Mouse (Mus musculus) forebrain, embryonic 10.5 days (tissue): Measurements from ENCODE around the gene Gm13287. TPM values are rescaled to one million over a fixed set of nuclear protein-coding genes. Genes with fewer than 3 reads are reported as not detected.
A peak's percentile ranks its signal among the peaks of the same experiment; 100 is the strongest.
"Not testable (repeated sequence)": the region's sequence is repeated elsewhere in the genome, so short reads cannot be mapped to it uniquely, and the experiment has no call there.

Experiments
- DNase-seq: peaks from one replicate; pipeline ENCODE4 v3.0.0-alpha.2; 2017; ENCODE audit warnings: low spot score; ENCODE audit errors: extremely low spot score
- H3K27ac ChIP-seq: fragments of 300-500 bp; sonication (generic); 2 replicates; pipeline ENCODE4 v1.5.1; 2016; ENCODE audit warnings: mild to moderate bottlenecking
- H3K27me3 ChIP-seq: fragments of 300-500 bp; sonication (generic); 2 replicates; pipeline ENCODE4 v1.6.1; 2016; ENCODE audit warnings: mild to moderate bottlenecking; ENCODE audit not compliant: poor library complexity, severe bottlenecking
- H3K36me3 ChIP-seq: fragments of 300-500 bp; sonication (generic); replicated peaks from 2 replicates; pipeline ENCODE4 v1.6.1; 2016; ENCODE audit warnings: mild to moderate bottlenecking, moderate library complexity
- H3K4me1 ChIP-seq: fragments of 300-500 bp; sonication (generic); 2 replicates; pipeline ENCODE4 v1.6.1; 2016
- H3K4me3 ChIP-seq: fragments of 300-500 bp; sonication (generic); 2 replicates; pipeline ENCODE4 v1.5.1; 2016; ENCODE audit warnings: mild to moderate bottlenecking, moderate library complexity
- H3K9me3 ChIP-seq: fragments of 300-500 bp; sonication (generic); 2 replicates; pipeline ENCODE4 v1.6.1; 2016; ENCODE audit warnings: mild to moderate bottlenecking, moderate library complexity
- WGBS: fragments of 180-500 bp; shearing (Covaris S2); methylation state at CpG from one replicate; pipeline ENCODE4 v1.1.7; 2016; 5-methylcytosine and 5-hydroxymethylcytosine counted together
- polyA plus RNA-seq: library from polyadenylated mRNA; unstranded; fragments of >200 nt; fragmentation: Nextera tagmentation; extraction: Ambion mirVana; gene quantifications from 2 replicates; pipeline ENCODE4 v1.2.1, GENCODE M21; 2016

Gene Gm13287
- polyA plus RNA-seq, 1 experiment from 2014 or later, result not detected

DNA sequence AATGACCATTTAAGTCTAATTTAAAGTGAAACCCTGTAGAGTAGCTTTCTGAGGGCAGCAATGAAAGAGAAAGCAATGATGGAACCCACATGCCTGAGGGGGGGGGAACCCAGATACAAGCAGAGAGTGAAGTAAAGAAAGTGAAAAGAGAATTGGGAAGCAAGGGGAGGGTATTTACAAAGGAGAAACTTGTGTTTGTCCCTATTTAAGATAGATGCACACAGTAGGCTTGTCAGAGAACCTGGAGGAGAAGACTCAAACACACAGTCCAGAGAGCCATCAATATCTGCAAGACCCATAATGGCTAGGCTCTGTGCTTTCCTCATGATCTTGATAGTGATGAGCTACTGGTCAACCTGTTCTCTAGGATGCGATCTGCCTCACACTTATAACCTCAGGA, 16.6 kb downstream of the Gm13287 start, which contains the start of gene Ifna11:
Gene Ifna11 (plus strand): TSS at position 301 of the 400 bp plus-strand sequence.
- Histone ChIP-seq H3K9me3 (no peaks in the 10 kb centered on the region), H3K4me3 (no peak within 1 kb of the TSS), H3K4me1 (no peaks in the 10 kb centered on the region), H3K36me3 (no peaks in the 10 kb centered on the region), H3K27me3 (no peaks in the 10 kb centered on the region), H3K27ac (no peak within 1 kb of the TSS)
- WGBS, result 85% methylated on average over 1 of the region's 1 CpGs
- DNase-seq, result no peak

DNA sequence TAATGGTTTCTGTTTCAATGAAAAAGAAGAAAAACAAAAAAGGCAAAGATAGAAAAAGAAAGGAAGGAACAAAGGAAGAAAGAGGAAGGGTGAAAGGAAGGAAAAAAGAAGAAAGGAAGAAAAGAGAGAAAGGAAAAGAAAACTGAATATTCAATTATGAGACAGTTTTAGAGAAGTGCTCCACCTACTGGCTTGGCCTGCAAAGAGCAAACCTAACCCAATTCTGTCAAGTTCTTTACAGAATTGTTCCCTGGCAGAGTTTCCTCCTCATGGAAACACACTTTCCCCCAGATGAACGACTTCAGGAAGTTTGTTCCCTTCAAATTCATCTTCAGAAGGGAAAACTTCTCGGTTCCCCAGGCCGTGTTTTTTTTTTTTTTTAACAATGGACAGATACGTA, 19.9 kb downstream of the Gm13287 start:
- no peak overlapping the region for H3K4me3 ChIP-seq
- H3K27me3 ChIP-seq, result no peaks in the 10 kb centered on the region
- WGBS, result 30% methylated on average over 4 of the region's 4 CpGs
- no peaks in the 10 kb centered on the region for H3K36me3 ChIP-seq
- H3K4me1 ChIP-seq, result no peaks in the 10 kb centered on the region
- no peaks in the 10 kb centered on the region for H3K9me3 ChIP-seq
- no peak overlapping the region for H3K27ac ChIP-seq
- DNase-seq, result no peak

DNA sequence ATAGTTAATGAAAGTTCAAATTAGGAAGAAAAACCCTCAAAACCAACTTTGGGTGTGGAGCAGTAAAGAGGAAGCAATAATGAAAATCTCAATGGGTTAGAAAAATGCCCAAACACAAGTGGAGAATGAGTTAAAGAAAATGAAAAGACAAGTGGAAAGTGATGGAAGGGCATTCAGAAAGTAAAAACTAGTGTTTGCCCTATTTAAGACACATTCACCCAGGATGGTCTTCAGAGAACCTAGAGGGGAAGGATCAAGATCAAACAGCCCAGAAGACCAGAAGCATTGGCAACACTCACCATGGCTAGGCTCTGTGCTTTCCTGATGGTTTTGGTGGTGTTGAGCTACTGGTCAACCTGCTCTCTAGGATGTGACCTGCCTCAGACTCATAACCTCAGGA, 24.1 kb downstream of the Gm13287 start, which contains the start of gene Ifna6:
Gene Ifna6 (plus strand): TSS at position 301 of the 400 bp plus-strand sequence.
- DNase-seq, H3K4me3 ChIP-seq, H3K9me3 ChIP-seq, H3K36me3 ChIP-seq, H3K27ac ChIP-seq, H3K4me1 ChIP-seq, H3K27me3 ChIP-seq: not testable (repeated sequence)

DNA sequence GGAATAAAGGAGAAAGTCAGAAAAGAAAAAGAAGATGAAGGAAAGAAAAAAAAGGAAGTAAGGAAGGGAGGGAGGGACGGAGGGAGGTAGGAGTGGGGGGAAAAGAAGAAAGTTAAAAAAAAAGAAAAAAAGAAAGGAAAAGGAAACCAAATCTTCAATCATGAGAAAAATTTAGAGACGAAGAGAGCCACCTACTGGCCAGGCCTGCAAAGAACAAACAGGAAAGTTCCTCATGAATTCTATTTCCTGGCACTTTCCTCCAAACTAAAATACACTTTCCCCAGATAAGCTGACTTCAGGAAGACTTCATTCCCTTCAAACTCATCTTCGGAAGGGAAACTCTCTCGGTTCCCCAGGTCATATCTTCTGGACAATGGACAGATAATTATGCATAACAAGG, 27.5 kb downstream of the Gm13287 start:
- DNase-seq, result no peak
- Histone ChIP-seq H3K27ac (no peak overlapping the region), H3K36me3 (no peaks in the 10 kb centered on the region), H3K9me3 (no peaks in the 10 kb centered on the region), H3K4me3 (no peak overlapping the region), H3K4me1 (no peaks in the 10 kb centered on the region), H3K27me3 (no peaks in the 10 kb centered on the region)
- 30% methylated on average over 4 of the region's 4 CpGs for WGBS

DNA sequence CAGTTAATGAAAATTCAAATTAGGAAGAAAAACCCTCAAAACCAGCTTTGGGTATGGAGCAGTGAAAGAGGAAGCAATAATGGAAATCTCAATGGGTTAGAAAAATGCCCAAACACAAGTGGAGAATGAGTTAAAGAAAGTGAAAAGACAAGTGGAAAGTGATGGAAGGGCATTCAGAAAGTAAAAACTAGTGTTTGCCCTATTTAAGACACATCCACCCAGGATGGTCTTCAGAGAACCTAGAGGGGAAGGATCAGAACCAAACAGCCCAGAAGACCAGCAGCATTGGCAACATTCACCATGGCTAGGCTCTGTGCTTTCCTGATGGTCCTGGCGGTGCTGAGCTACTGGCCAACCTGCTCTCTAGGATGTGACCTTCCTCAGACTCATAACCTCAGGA, 32.2 kb downstream of the Gm13287 start, which contains the start of gene Ifna5:
Gene Ifna5 (plus strand): TSS at position 301 of the 400 bp plus-strand sequence.
- H3K4me1 ChIP-seq, result not testable (repeated sequence)

DNA sequence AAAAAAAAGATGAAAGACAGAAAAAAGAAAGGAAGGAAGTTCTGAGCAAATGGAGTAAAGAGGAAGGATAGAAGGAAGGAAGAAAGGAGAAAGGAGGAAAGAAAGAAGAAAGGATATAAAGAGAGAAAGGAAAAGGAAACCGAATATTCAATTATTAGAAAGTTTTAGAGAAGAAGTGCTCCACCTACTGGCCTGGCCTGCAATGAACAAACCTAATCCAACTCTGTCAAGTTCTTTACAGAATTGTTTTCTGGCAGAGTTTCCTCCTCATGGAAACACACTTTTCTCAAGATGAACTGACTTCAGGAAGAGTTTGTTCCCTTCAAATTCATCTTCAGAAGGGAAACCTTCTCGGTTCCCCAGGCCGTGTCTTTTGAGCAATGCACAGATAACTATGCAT, 35.8 kb downstream of the Gm13287 start:
- Histone ChIP-seq H3K4me3 (no peak overlapping the region), H3K27me3 (no peaks in the 10 kb centered on the region), H3K36me3 (no peaks in the 10 kb centered on the region), H3K4me1 (peaks cover 10% of the 10 kb centered on the region), H3K9me3 (no peaks in the 10 kb centered on the region), H3K27ac (no peak overlapping the region)
- no peak for DNase-seq
- WGBS, result 51% methylated on average over 3 of the region's 3 CpGs

More for the DNA sequence above, 32.2 kb downstream of the Gm13287 start, which contains the start of gene Ifna5:
- H3K36me3 ChIP-seq, H3K9me3 ChIP-seq, DNase-seq, H3K27ac ChIP-seq, H3K27me3 ChIP-seq, H3K4me3 ChIP-seq: not testable (repeated sequence)
- 86% methylated on average over 1 of the region's 1 CpGs for WGBS

DNA sequence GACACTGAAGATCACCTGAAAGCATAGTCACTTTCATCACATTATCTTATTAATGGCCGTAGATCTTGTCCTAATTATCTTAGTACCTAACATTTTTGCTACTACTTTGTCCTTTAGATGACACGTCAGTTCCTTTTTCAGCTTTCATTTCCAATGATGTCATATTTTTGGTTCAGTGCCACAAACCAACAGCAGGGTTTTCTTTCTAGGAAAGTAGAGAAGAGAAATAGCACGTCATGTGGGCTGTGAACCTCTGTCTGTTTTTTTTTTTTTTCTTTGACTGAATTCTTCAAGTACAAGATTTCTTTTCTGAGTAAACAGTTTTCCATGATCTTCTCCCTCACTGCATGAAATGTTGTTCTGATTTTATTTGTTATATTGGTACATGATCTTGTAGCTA, 37.0 kb downstream of the Gm13287 start:
- no peak for DNase-seq
- H3K36me3 ChIP-seq, result no peaks in the 10 kb centered on the region
- H3K27ac ChIP-seq, result no peak overlapping the region
- no peaks in the 10 kb centered on the region for H3K9me3 ChIP-seq
- H3K4me3 ChIP-seq, result no peak overlapping the region
- 90% methylated on average over 3 of the region's 3 CpGs for WGBS
- peaks cover 10% of the 10 kb centered on the region for H3K4me1 ChIP-seq
- H3K27me3 ChIP-seq, result no peaks in the 10 kb centered on the region

DNA sequence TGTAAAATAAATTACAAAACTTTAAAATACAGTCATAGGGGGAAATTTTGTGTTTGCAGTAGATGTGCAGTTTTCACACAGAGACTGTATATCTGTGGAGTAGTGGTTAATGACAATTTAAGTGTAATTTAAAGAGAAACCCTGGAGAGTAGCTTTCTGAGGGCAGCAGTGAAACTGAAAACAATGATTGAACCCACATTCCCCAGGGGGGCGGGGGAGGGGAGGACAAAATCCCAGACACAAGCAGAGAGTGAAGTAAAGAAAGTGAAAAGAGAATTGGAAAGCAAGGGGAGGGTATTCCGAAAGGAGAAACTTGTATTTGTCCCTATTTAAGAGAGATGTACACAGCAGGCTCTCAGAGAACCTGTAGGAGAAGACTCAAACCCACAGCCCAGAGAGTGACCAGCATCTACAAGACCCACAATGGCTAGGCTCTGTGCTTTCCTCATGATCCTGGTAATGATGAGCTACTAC, 38.4 kb downstream of the Gm13287 start, which contains the start of gene Ifna4:
Gene Ifna4 (plus strand): TSS at position 424 of the 474 bp plus-strand sequence.
- no peak for DNase-seq
- Histone ChIP-seq H3K27me3 (no peaks in the 10 kb centered on the region), H3K4me1 (peaks cover 10% of the 10 kb centered on the region), H3K36me3 (no peaks in the 10 kb centered on the region), H3K4me3 (no peak within 1 kb of the TSS), H3K27ac (no peak within 1 kb of the TSS), H3K9me3 (no peaks in the 10 kb centered on the region)
- 36% methylated on average over 2 of the region's 2 CpGs for WGBS

DNA sequence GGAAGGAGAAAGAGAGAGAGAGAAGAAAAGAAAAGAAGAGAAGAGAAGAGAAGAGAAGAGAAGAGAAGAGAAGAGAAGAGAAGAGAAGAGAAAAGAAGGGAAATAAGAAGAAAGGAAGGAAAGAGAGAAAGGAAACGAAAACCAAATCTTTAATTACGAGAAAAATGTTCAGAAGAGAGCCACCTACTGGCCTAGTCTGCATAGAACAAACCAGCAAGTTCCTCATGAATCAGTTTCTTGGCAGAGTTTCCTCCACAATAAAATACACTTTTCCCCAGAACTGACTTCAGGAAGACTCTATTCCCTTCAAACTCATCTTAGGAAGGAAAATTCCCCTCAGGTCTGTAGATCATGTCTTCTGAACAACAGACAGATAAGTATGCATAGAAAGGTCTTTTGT, 42.3 kb downstream of the Gm13287 start:
- Histone ChIP-seq H3K4me1 (peaks cover 10% of the 10 kb centered on the region), H3K36me3 (no peaks in the 10 kb centered on the region), H3K4me3 (no peak overlapping the region), H3K9me3 (no peaks in the 10 kb centered on the region), H3K27ac (no peak overlapping the region), H3K27me3 (no peaks in the 10 kb centered on the region)
- DNase-seq, result no peak
- 57% methylated on average over 2 of the region's 2 CpGs for WGBS

DNA sequence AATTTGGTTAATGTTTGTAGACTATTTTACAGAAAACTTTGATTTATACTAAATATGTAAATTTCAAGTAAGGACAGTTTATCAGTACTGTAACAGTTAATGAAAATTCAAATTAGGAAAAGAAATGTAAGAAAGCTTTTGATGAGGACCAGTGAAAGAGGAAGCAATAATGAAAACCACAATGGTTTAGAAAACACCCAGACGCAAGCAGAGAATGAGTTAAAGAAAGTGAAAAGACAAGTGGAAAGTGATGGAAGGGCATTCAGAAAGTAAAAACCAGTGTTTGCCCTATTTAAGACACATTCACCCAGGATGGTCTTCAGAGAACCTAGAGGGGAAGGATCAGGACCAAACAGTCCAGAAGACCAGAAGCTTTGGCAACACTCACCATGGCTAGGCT, 46.6 kb downstream of the Gm13287 start, which contains the start of gene Ifna1:
Gene Ifna1 (plus strand): TSS at position 390 of the 400 bp plus-strand sequence.
- Histone ChIP-seq H3K9me3 (no peaks in the 10 kb centered on the region), H3K36me3 (no peaks in the 10 kb centered on the region), H3K27me3 (no peaks in the 10 kb centered on the region), H3K4me1 (peaks cover 15% of the 10 kb centered on the region), H3K27ac (no peak within 1 kb of the TSS), H3K4me3 (no peak within 1 kb of the TSS)
- no peak for DNase-seq
- WGBS, result 74% methylated on average over 1 of the region's 1 CpGs

DNA sequence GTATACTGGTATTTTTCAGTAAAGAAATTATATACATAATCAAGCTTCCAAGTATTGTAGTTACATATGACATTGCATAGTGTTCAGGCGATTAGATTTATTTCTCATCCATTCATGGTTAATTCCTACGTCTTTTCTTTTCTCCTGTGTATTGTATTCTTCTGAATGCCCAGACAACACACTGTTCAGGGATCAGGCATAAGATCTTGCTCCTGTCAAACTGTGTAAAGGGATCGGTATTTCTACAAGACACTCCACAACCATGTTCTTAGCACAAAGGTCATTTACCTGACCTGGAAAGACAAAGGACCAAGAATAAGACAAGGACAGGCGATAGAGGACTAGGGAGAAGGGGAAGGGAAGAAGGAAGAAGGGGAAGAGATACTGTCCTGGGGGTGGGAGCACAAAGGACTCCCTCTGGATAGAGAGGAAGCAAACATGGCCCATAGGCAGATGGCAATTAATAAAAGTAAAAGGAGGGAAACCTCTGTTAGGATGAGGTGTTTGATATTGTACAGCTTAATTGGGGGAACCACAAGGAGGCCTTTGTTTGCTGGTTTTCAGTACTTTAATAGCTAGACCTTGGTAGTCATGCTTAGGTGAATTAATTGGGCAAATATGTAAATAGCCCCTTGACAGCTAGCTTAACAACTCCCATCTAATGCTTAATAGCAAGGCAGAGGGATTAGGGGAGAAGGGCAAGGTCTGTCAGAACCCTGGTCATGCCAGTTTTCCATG, 48.1 kb downstream of the Gm13287 start:
- no peak overlapping the region for H3K4me3 ChIP-seq
- H3K27ac ChIP-seq, result peak overlapping the region; percentile 73; the same call in 1 of the 2 replicates
- H3K4me1 ChIP-seq, result peaks cover 15% of the 10 kb centered on the region
- H3K27me3 ChIP-seq, result no peaks in the 10 kb centered on the region
- H3K9me3 ChIP-seq, result no peaks in the 10 kb centered on the region
- no peak for DNase-seq
- H3K36me3 ChIP-seq, result no peaks in the 10 kb centered on the region
- 38% methylated on average over 4 of the region's 4 CpGs for WGBS
